Mouse (Mus musculus): ENCODE results near the gene Ugt1a8. TPM values are rescaled to one million over a fixed set of nuclear protein-coding genes. Genes with fewer than 3 reads are reported as not detected.

The Ugt1a8 gene
- total and polyA plus RNA-seq, 3 experiments: not detected

DNA sequence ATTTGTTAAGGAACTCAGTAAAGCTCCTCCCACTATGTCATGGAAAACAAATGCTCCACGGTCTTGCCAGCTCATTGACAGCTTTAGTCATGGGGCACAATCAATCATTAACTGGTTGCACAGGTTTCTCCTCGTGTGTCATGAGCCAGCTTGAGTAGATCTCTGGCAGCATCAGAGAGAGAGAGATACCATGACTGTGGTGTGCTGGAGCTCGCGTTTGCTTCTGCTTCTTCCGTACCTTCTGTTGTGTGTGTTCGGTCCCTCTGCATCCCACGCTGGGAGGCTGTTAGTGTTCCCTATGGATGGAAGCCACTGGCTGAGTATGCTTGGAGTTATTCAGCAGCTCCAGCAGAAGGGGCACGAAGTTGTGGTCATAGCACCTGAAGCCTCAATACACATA is 124.2 kb downstream of the Ugt1a8 start, which contains the start of gene Ugt1a1:
Gene Ugt1a1 (plus strand): TSS at position 148 of the 400 bp plus-strand sequence.
- no peaks in the 10 kb centered on the region for H3K9me3 ChIP-seq (replicated peaks)
- ATAC-seq (ENCODE audit: extremely low read depth, insufficient number of reproducible peaks, low FRiP score, poor library complexity, severe bottlenecking) (no peak), DNase-seq (ENCODE audit: low spot score) (no peak)

DNA sequence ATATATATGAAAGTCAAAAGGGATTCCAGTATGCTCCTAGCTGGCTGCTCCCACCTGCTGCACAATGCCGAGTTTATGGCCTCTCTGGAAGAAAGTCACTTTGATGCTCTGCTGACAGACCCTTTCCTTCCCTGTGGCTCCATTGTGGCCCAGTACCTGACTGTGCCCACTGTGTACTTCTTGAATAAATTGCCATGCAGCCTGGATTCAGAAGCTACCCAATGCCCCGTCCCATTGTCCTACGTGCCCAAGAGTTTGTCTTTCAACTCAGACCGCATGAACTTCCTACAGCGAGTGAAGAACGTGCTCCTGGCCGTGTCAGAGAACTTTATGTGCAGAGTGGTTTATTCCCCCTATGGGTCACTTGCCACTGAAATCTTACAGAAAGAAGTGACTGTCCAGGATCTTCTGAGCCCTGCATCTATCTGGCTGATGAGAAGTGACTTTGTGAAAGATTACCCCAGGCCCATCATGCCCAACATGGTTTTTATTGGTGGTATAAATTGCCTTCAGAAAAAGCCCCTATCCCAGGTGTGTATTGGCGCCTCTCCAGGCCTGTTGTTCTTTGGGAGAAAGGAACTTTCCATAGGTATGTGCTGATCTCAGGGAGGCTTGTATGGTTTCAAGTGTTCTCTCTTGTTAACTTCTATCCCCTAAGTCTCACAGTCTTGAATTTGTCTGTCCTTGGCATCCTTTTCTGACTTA is 124.9 kb downstream of the Ugt1a8 start:
- DNase-seq (ENCODE audit: low spot score) (no peak), ATAC-seq (ENCODE audit: extremely low read depth, insufficient number of reproducible peaks, low FRiP score, poor library complexity, severe bottlenecking) (no peak)
- H3K27me3 ChIP-seq (ENCODE audit: insufficient read depth, low read length): no peaks in the 10 kb centered on the region
- no peaks in the 10 kb centered on the region for H3K9me3 ChIP-seq (replicated peaks)
- no peaks in the 10 kb centered on the region for H3K36me3 ChIP-seq (replicated peaks)
- no peak for TF ChIP-seq GATA1 (IDR thresholded peaks at IDR 0.05; ENCODE audit: borderline replicate concordance, low read length)
- no peak for TF ChIP-seq GATA2 (IDR thresholded peaks at IDR 0.05; ENCODE audit: borderline replicate concordance, low read depth, low read length)
- TF ChIP-seq CTCF (IDR thresholded peaks at IDR 0.05; ENCODE audit: low read depth, low read length): no peak
- no peak for TF ChIP-seq TAL1 (conservative IDR thresholded peaks at IDR 0.05; ENCODE audit: low read depth, low read length)
- no peak overlapping the region for H3K4me3 ChIP-seq (ENCODE audit: low read depth, low read length)
- H3K4me1 ChIP-seq (ENCODE audit: insufficient read depth, low read depth, low read length): no peaks in the 10 kb centered on the region

More for the DNA sequence above, 124.2 kb downstream of the Ugt1a8 start, which contains the start of gene Ugt1a1:
- H3K4me3 ChIP-seq (ENCODE audit: low read depth, low read length): no peak within 1 kb of the TSS
- H3K36me3 ChIP-seq (replicated peaks): no peaks in the 10 kb centered on the region
- no peak for TF ChIP-seq CTCF (IDR thresholded peaks at IDR 0.05; ENCODE audit: low read depth, low read length)
- TF ChIP-seq POLR2AphosphoS5 (IDR thresholded peaks at IDR 0.05; ENCODE audit: insufficient replicate concordance, low read depth, low read length): no peak
- TF ChIP-seq TAL1 (conservative IDR thresholded peaks at IDR 0.05; ENCODE audit: low read depth, low read length): no peak
- no peak for TF ChIP-seq GATA1 (IDR thresholded peaks at IDR 0.05; ENCODE audit: borderline replicate concordance, low read length)
- no peak for TF ChIP-seq GATA2 (IDR thresholded peaks at IDR 0.05; ENCODE audit: borderline replicate concordance, low read depth, low read length)
- no peaks in the 10 kb centered on the region for H3K27me3 ChIP-seq (ENCODE audit: insufficient read depth, low read length)
- H3K4me1 ChIP-seq (ENCODE audit: insufficient read depth, low read depth, low read length): no peaks in the 10 kb centered on the region

DNA sequence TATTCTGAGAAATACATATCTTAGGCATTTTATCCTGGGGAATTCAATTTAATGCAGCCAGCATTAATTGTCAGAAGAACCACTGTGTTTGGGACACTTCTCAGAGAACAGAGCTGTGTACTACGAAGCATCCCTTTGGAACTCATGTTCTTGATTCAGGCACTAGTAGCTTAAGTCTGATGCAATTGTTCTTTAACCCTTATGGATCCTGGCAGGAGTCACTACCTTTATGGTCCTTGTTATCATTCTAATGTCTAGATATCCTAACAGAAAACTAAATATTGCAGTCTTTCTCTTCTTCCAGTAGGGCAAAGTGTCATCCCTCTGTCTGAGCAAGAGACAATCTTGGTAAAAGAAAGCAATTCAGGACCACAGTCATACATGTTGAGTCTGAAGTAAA is 125.4 kb downstream of the Ugt1a8 start:
- no peaks in the 10 kb centered on the region for H3K36me3 ChIP-seq (replicated peaks)
- DNase-seq (ENCODE audit: low spot score): no peak
- no peaks in the 10 kb centered on the region for H3K27me3 ChIP-seq (ENCODE audit: insufficient read depth, low read length)
- TF ChIP-seq POLR2AphosphoS5 (IDR thresholded peaks at IDR 0.05; ENCODE audit: insufficient replicate concordance, low read depth, low read length) (no peak), CTCF (IDR thresholded peaks at IDR 0.05; ENCODE audit: low read depth, low read length) (no peak), GATA1 (IDR thresholded peaks at IDR 0.05; ENCODE audit: borderline replicate concordance, low read length) (no peak), TAL1 (conservative IDR thresholded peaks at IDR 0.05; ENCODE audit: low read depth, low read length) (no peak), GATA2 (IDR thresholded peaks at IDR 0.05; ENCODE audit: borderline replicate concordance, low read depth, low read length) (no peak)
- no peak overlapping the region for H3K4me3 ChIP-seq (ENCODE audit: low read depth, low read length)
- ATAC-seq (ENCODE audit: extremely low read depth, insufficient number of reproducible peaks, low FRiP score, poor library complexity, severe bottlenecking): no peak
- no peaks in the 10 kb centered on the region for H3K9me3 ChIP-seq (replicated peaks)
- H3K4me1 ChIP-seq (ENCODE audit: insufficient read depth, low read depth, low read length): no peaks in the 10 kb centered on the region

DNA sequence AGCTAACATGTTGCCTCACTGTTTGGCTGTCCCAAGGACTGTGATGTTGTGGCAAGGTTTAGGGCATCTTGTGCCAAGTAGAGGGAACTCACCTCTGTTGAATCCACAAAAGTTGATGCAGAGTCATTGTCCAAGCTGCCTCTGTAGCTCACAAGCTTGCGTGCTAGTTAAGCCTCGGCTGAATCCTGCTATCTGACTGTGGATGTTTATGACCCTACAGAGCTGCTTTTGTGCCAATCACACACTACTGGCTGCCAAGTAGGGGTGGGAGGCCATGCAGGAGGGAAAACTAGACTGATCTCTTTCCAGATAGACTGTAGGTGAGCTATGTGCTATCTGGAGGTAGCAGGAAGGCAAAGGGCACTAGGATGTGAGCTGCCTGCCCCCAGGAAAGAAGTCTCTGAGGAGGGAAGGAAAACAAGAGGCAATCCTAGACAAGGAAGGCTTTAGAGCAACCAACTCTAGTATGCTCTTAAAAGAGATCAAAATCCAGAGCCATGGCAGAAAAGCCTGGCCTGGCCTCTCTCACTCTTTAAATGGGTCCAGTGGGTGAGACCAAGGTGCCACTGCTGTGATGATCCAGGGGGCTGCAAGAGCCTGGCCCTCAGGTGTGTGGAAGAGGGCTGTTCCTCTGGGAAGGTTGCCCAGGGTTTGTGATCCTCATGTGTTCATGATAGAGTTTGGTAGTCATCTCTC is 126.3 kb downstream of the Ugt1a8 start:
- TF ChIP-seq GATA1 (IDR thresholded peaks at IDR 0.05; ENCODE audit: borderline replicate concordance, low read length) (0 out of 2 replicates have a peak, but pooled peaks have one; percentile 59), GATA2 (IDR thresholded peaks at IDR 0.05; ENCODE audit: borderline replicate concordance, low read depth, low read length) (no peak), POLR2AphosphoS5 (IDR thresholded peaks at IDR 0.05; ENCODE audit: insufficient replicate concordance, low read depth, low read length) (0 out of 2 replicates have a peak, but pooled peaks have one; percentile 18), CTCF (IDR thresholded peaks at IDR 0.05; ENCODE audit: low read depth, low read length) (no peak)

DNA sequence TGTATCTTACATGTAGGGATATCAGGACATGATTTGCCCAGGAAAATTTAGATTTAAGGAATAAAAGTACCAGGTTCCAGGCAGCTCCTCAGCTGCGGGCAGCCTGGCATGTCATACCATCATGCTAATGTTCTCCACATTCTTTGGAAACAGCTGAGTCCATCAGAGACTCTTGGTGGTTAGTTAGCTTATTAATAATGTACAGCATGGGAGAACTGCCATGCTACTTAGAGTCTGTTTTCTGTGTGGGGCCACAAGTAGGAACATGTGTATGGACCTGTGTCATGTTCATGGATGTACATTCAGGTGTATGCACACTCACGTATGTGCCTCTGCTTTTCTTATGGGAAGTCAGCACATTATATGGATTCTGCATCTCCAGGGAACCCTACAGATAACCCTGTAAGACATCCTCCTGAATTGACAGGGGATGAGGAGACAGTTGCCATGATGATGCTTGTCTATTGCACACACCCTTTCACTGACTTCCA is 126.9 kb downstream of the Ugt1a8 start:
- no peak for ATAC-seq (ENCODE audit: extremely low read depth, insufficient number of reproducible peaks, low FRiP score, poor library complexity, severe bottlenecking)

More for the DNA sequence above, 126.3 kb downstream of the Ugt1a8 start:
- H3K36me3 ChIP-seq (replicated peaks): no peaks in the 10 kb centered on the region
- no peaks in the 10 kb centered on the region for H3K4me1 ChIP-seq (ENCODE audit: insufficient read depth, low read depth, low read length)
- H3K9me3 ChIP-seq (replicated peaks): no peaks in the 10 kb centered on the region
- DNase-seq (ENCODE audit: low spot score) (no peak), ATAC-seq (ENCODE audit: extremely low read depth, insufficient number of reproducible peaks, low FRiP score, poor library complexity, severe bottlenecking) (no peak)
- no peak overlapping the region for H3K4me3 ChIP-seq (ENCODE audit: low read depth, low read length)
- H3K27me3 ChIP-seq (ENCODE audit: insufficient read depth, low read length): no peaks in the 10 kb centered on the region

More for the DNA sequence above, 126.9 kb downstream of the Ugt1a8 start:
- H3K27me3 ChIP-seq (ENCODE audit: insufficient read depth, low read length): no peaks in the 10 kb centered on the region
- no peak for DNase-seq (ENCODE audit: low spot score)
- no peaks in the 10 kb centered on the region for H3K9me3 ChIP-seq (replicated peaks)
- H3K36me3 ChIP-seq (replicated peaks): no peaks in the 10 kb centered on the region
- H3K4me3 ChIP-seq (ENCODE audit: low read depth, low read length): no peak overlapping the region
- no peak for TF ChIP-seq GATA2 (IDR thresholded peaks at IDR 0.05; ENCODE audit: borderline replicate concordance, low read depth, low read length)
- 0 out of 2 replicates have a peak, but pooled peaks have one; percentile 18 for TF ChIP-seq CTCF (IDR thresholded peaks at IDR 0.05; ENCODE audit: low read depth, low read length)
- H3K4me1 ChIP-seq (ENCODE audit: insufficient read depth, low read depth, low read length): no peaks in the 10 kb centered on the region

All from G1E (cell line).